Mouse (Mus musculus): ENCODE results near the gene Depdc1b. TPM values are rescaled to one million over a fixed set of nuclear protein-coding genes. Genes with fewer than 3 reads are reported as not detected.

Gene Depdc1b
- total and polyA plus RNA-seq, 3 experiments, result 21.2 to 25.3 TPM; not detected in 1

DNA sequence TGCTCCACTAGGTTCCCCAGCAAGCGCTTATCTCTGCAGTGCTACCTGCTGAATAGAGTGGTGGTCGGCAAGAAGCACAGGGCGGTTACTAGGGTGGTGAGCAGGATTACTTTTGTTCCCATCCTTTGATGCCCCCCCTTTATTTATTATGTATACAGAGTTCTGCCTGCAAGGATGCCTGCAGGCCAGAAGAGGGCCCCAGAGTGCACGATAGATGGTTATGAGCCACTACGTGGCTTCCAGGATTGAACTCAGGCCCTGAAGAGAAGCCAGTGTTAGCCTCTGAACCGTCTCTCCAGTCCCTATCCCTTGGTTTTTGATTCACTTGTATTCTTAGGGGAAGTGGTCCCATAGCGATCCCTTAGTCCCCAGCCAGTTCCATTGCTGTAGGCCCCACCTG, 25.5 kb downstream of the Depdc1b start:
- Histone ChIP-seq H3K9me3 (replicated peaks; ENCODE audit: insufficient read depth, low read length) (no peaks in the 10 kb centered on the region), H3K9ac (ENCODE audit: control insufficient read depth, low read depth, low read length, poor library complexity, severe bottlenecking) (no peak overlapping the region), H3K79me2 (ENCODE audit: control insufficient read depth, insufficient read depth, low read length, poor library complexity) (peaks cover 8% of the 10 kb centered on the region; the same call in 1 of the 2 replicates), H3K27me3 (ENCODE audit: control insufficient read depth in 1 of 2, insufficient read depth in 2 of 2, low read length in 2 of 2) (no peaks in the 10 kb centered on the region), H3K27ac (ENCODE audit: control insufficient read depth, low read depth, low read length) (no peak overlapping the region), H3K4me3 (ENCODE audit: control insufficient read depth in 1 of 2, insufficient read depth in 1 of 2, low read depth in 2 of 2, low read length in 2 of 2) (no peak overlapping the region), H3K4me1 (ENCODE audit: control insufficient read depth in 1 of 2, insufficient read depth in 2 of 2, low read length in 2 of 2) (no peaks in the 10 kb centered on the region), H3K36me3 (ENCODE audit: control insufficient read depth in 1 of 2, insufficient read depth in 2 of 2, low read length in 2 of 2) (no peaks in the 10 kb centered on the region; a peak in 1 of 4 replicates)
- peak; percentile 62 for DNase-seq (ENCODE audit: low read depth, low spot score)
- TF ChIP-seq SIN3A (IDR thresholded peaks at IDR 0.05; ENCODE audit: low read length) (no peak), ZC3H11A (IDR thresholded peaks at IDR 0.05; ENCODE audit: low read depth, low read length) (no peak), POLR2AphosphoS5 (IDR thresholded peaks at IDR 0.05; ENCODE audit: borderline replicate concordance, low read depth, low read length) (no peak), MAZ (IDR thresholded peaks at IDR 0.05; ENCODE audit: low read depth, low read length) (no peak), SMC3 (IDR thresholded peaks at IDR 0.05; ENCODE audit: low read depth, low read length) (peak; percentile 44), RAD21 (IDR thresholded peaks at IDR 0.05; ENCODE audit: low read depth, low read length) (peak; percentile 20), MAFK (IDR thresholded peaks at IDR 0.05; ENCODE audit: borderline replicate concordance, low read depth, low read length) (no peak), TBP (IDR thresholded peaks at IDR 0.05; ENCODE audit: low read depth, low read length) (no peak), MAX (IDR thresholded peaks at IDR 0.05; ENCODE audit: low read length) (no peak), ZNF384 (IDR thresholded peaks at IDR 0.05; ENCODE audit: low read depth, low read length) (no peak), UBTF (IDR thresholded peaks at IDR 0.05; ENCODE audit: borderline replicate concordance, insufficient read depth, low read depth, low read length) (no peak), USF1 (IDR thresholded peaks at IDR 0.05; ENCODE audit: low read depth, low read length) (no peak), MYC (IDR thresholded peaks at IDR 0.05; ENCODE audit: low read depth, low read length) (no peak), CTCF (IDR thresholded peaks at IDR 0.05 in 2 of 3, conservative IDR thresholded peaks at IDR 0.05 in 1 of 3; ENCODE audit: control insufficient read depth in 1 of 3, insufficient read depth in 1 of 3, low read depth in 2 of 3, low read length in 3 of 3, poor library complexity in 1 of 3, severe bottlenecking in 1 of 3) (peak; percentile 35 to 65 (median 47)), POLR2AphosphoS2 (IDR thresholded peaks at IDR 0.05; ENCODE audit: low read length) (no peak)

DNA sequence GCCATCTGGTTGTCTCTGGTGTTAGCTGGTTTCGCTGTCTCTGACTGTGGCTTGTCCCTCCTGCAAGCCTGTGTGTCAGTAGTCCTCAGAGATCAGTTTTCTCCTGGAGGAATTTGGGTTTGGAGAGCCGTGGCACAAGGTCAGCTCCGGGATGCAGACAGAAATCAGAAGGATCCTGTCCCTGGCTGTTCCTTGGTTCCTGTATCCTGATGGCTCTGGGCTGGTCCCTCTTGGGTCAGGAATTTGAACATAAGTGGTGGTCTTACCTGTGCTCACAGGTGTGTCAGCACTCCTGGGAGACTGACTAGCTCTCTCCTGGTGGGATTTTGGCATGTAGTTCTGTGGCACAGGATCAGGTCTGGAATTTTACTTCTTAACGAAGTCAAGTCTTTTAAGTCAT, 29.6 kb downstream of the Depdc1b start:
- TF ChIP-seq TBP (IDR thresholded peaks at IDR 0.05; ENCODE audit: low read depth, low read length) (no peak), RAD21 (IDR thresholded peaks at IDR 0.05; ENCODE audit: low read depth, low read length) (no peak), MEF2A (IDR thresholded peaks at IDR 0.05; ENCODE audit: extremely low read depth, insufficient replicate concordance, low read depth, low read length, poor library complexity, severe bottlenecking) (no peak), POLR2AphosphoS5 (IDR thresholded peaks at IDR 0.05; ENCODE audit: borderline replicate concordance, low read depth, low read length) (no peak), NELFE (IDR thresholded peaks at IDR 0.05; ENCODE audit: low read depth, low read length) (no peak)
- Histone ChIP-seq H3K27me3 (ENCODE audit: control insufficient read depth in 1 of 2, insufficient read depth in 2 of 2, low read length in 2 of 2) (no peaks in the 10 kb centered on the region), H3K4me3 (ENCODE audit: control insufficient read depth in 1 of 2, insufficient read depth in 1 of 2, low read depth in 2 of 2, low read length in 2 of 2) (no peak overlapping the region), H3K36me3 (ENCODE audit: control insufficient read depth in 1 of 2, insufficient read depth in 2 of 2, low read length in 2 of 2) (no peaks in the 10 kb centered on the region), H3K9me3 (replicated peaks; ENCODE audit: insufficient read depth, low read length) (no peaks in the 10 kb centered on the region), H3K9ac (ENCODE audit: control insufficient read depth, low read depth, low read length, poor library complexity, severe bottlenecking) (no peak overlapping the region), H3K27ac (ENCODE audit: control insufficient read depth, low read depth, low read length) (no peak overlapping the region), H3K4me1 (ENCODE audit: control insufficient read depth in 1 of 2, insufficient read depth in 2 of 2, low read length in 2 of 2) (no peaks in the 10 kb centered on the region), H3K79me2 (ENCODE audit: control insufficient read depth, insufficient read depth, low read length, poor library complexity) (peaks cover 19% of the 10 kb centered on the region; the same call in 1 of the 2 replicates)
- DNase-seq (ENCODE audit: low read depth, low spot score), result no peak

Measured in MEL (cell line).